Comparison of ENCODE assay signal across 8 mouse cellular contexts in the genomic region with DNA sequence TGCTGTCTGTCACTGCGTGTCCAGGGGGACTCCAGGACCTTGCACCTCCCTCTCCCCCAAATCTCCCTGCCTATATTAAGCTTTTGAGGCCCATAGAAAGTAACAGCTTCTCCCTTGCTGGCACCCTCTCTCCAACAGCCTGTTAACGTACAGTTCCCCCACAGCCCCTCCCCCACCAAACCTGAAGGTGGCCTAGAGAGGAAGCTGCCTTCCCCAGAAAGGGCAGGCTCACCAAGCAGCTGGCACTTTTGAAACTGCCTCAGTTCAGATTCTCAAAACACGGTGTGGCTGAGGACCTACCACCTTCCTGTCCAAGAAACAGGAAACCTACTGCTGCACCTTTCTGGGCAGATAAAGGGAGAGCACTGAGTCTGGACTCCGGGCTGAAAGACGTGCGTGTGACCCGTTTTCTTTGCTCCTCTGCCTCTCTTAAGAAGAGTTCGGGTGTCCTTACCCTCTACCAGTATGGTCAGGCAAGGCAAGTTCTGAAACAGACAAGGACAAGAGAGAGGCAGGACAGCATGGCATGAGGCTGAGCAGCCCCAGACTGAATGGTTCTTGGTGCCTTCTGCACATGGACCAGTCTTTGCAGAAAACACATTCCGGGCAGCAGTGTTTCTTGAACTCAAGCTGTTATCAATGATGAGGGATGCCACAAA. TPM values are rescaled to one million over a fixed set of nuclear protein-coding genes. Genes with fewer than 3 reads are reported as not detected.
DNase-seq lines count a peak whose midpoint lies in the region; ATAC-seq and TF ChIP-seq lines count a peak whose summit lies in the region.

No protein-coding gene starts in this region.

- H3K36me3 ChIP-seq in embryonic facial prominence, embryonic 10.5 days (replicated peaks): peaks cover 52% of the 10 kb centered on the region
- peaks cover 31% of the 10 kb centered on the region for H3K36me3 ChIP-seq in intestine, embryonic 14.5 days (ENCODE audit: control insufficient read depth, insufficient read depth, low read length)
- peaks cover 30% of the 10 kb centered on the region for H3K36me3 ChIP-seq in stomach, embryonic 14.5 days (ENCODE audit: control insufficient read depth, insufficient read depth, low read length)

- H3K4me1 ChIP-seq in embryonic facial prominence, embryonic 10.5 days: peaks cover 42% of the 10 kb centered on the region
- peaks cover 19% of the 10 kb centered on the region for H3K4me1 ChIP-seq in intestine, embryonic 14.5 days (replicated peaks; ENCODE audit: control insufficient read depth, insufficient read depth, low read length)
- H3K4me1 ChIP-seq in stomach, embryonic 14.5 days (ENCODE audit: control insufficient read depth, insufficient read depth, low read length): peaks cover 28% of the 10 kb centered on the region

- H3K4me2 ChIP-seq in intestine, embryonic 14.5 days (ENCODE audit: low read length): peak overlapping the region; percentile 88
- H3K4me2 ChIP-seq in stomach, embryonic 14.5 days (replicated peaks; ENCODE audit: low read depth, low read length): peak overlapping the region; percentile 90

- H3K9ac ChIP-seq in intestine, embryonic 14.5 days (ENCODE audit: low read length): peak overlapping the region; percentile 96
- peak overlapping the region; percentile 95; the same call in 1 of the 2 replicates for H3K9ac ChIP-seq in stomach, embryonic 14.5 days (replicated peaks; ENCODE audit: low read depth, low read length)

- no peak for ATAC-seq in intestine, embryonic 14.5 days (replicated peaks; ENCODE audit: low FRiP score, low TSS enrichment, low read depth)
- peak; percentile 44 for ATAC-seq in megakaryocyte progenitor cell, adult 5-6 weeks (replicated peaks; ENCODE audit: poor library complexity)
- ATAC-seq in stomach, embryonic 14.5 days (ENCODE audit: insufficient number of reproducible peaks, insufficient read depth, low FRiP score, low read depth): no peak; the same call in 1 of the 2 replicates

- 60% methylated on average over 9 of the region's 9 CpGs for WGBS in embryonic facial prominence, embryonic 10.5 days
- WGBS in intestine, embryonic 14.5 days: 59% methylated on average over 9 of the region's 9 CpGs
- 42% methylated on average over 9 of the region's 9 CpGs for WGBS in stomach, embryonic 14.5 days

- no peaks in the 10 kb centered on the region for H3K9me3 ChIP-seq in embryonic facial prominence, embryonic 10.5 days
- H3K9me3 ChIP-seq in intestine, embryonic 14.5 days (ENCODE audit: control insufficient read depth, low read length): no peaks in the 10 kb centered on the region
- no peaks in the 10 kb centered on the region for H3K9me3 ChIP-seq in stomach, embryonic 14.5 days (ENCODE audit: control insufficient read depth, low read depth, low read length)

- TF ChIP-seq CTCF in layer of hippocampus, adult 2 months (conservative IDR thresholded peaks at IDR 0.05): no peak

- peak overlapping the region; percentile 96 for H3K27ac ChIP-seq in layer of hippocampus, adult 2 months
- peak overlapping the region; percentile 99 for H3K27ac ChIP-seq in embryonic facial prominence, embryonic 10.5 days (replicated peaks)
- H3K27ac ChIP-seq in intestine, embryonic 14.5 days (ENCODE audit: low read depth): peak overlapping the region; percentile 95; the same call in 1 of the 2 replicates
- peak overlapping the region; percentile 21; the same call in 1 of the 2 replicates for H3K27ac ChIP-seq in stomach, embryonic 14.5 days (ENCODE audit: low read length)

- no peaks in the 10 kb centered on the region for H3K27me3 ChIP-seq in embryonic facial prominence, embryonic 10.5 days (replicated peaks; ENCODE audit: low read depth, poor library complexity, severe bottlenecking)
- H3K27me3 ChIP-seq in intestine, embryonic 14.5 days (replicated peaks; ENCODE audit: control insufficient read depth, insufficient read depth, low read length): no peaks in the 10 kb centered on the region
- H3K27me3 ChIP-seq in stomach, embryonic 14.5 days (ENCODE audit: control insufficient read depth, insufficient read depth, low read length): no peaks in the 10 kb centered on the region

- no peak for DNase-seq in layer of hippocampus, adult 2 months (ENCODE audit: low spot score in 2 of 2)
- no peak for DNase-seq in layer of hippocampus, adult 18-20 months (ENCODE audit: low spot score in 2 of 2)
- DNase-seq in embryonic facial prominence, embryonic 10.5 days (ENCODE audit: low spot score): peak; percentile 33
- no peak for DNase-seq in intestine, embryonic 14.5 days (ENCODE audit: low spot score)
- no peak for DNase-seq in frontal cortex, postnatal 14 days (ENCODE audit: low spot score in 2 of 2)
- DNase-seq in testis, postnatal 14 days (ENCODE audit: low spot score): no peak

- peak overlapping the region; percentile 95 for H3K4me3 ChIP-seq in layer of hippocampus, adult 2 months
- H3K4me3 ChIP-seq in embryonic facial prominence, embryonic 10.5 days: peak overlapping the region; percentile 99
- H3K4me3 ChIP-seq in intestine, embryonic 14.5 days (ENCODE audit: low read depth, low read length): peak overlapping the region; percentile 85
- H3K4me3 ChIP-seq in stomach, embryonic 14.5 days (ENCODE audit: low read depth, low read length): peak overlapping the region; percentile 95

RNA-seq across cellular contexts. Expression of a gene that starts 1.9 kb away (rescaled TPM):
- total RNA-seq in layer of hippocampus, adult 2 months (2021): 10 to 100 TPM; 71.5 to 73.3 TPM
- total RNA-seq in layer of hippocampus, adult 18-20 months (2021): 10 to 100 TPM; 75.0 to 76.0 TPM
- 102 and 110 TPM in 2 replicates for polyA plus RNA-seq in embryonic facial prominence, embryonic 10.5 days (2016; fragmentation: Nextera tagmentation; extraction: Ambion mirVana)
- polyA plus RNA-seq in intestine, embryonic 14.5 days (2014; fragmentation: Nextera tagmentation; extraction: Ambion mirVana): 108 and 113 TPM in 2 replicates
- total RNA-seq in megakaryocyte progenitor cell, adult 5-6 weeks (2015): 169 and 177 TPM in 2 replicates
- total RNA-seq in megakaryocyte progenitor cell, adult 5-6 weeks (2017): 126 and 128 TPM in 2 replicates
- polyA plus RNA-seq in stomach, embryonic 14.5 days (2014; fragmentation: Nextera tagmentation; extraction: Ambion mirVana): 120 and 122 TPM in 2 replicates

RNA-seq across cellular contexts. Expression of a gene that starts 15.7 kb away (rescaled TPM):
- total RNA-seq in layer of hippocampus, adult 2 months (2021): 10 to 100 TPM; 18.8 to 20.8 TPM
- total RNA-seq in layer of hippocampus, adult 18-20 months (2021): 10 to 100 TPM; 18.3 to 19.2 TPM
- 37.6 and 40.2 TPM in 2 replicates for polyA plus RNA-seq in embryonic facial prominence, embryonic 10.5 days (2016; fragmentation: Nextera tagmentation; extraction: Ambion mirVana)
- polyA plus RNA-seq in intestine, embryonic 14.5 days (2014; fragmentation: Nextera tagmentation; extraction: Ambion mirVana): 32.8 and 34.0 TPM in 2 replicates
- total RNA-seq in megakaryocyte progenitor cell, adult 5-6 weeks (2015): 8.7 and 12.3 TPM in 2 replicates
- 6.1 and 11.0 TPM in 2 replicates for total RNA-seq in megakaryocyte progenitor cell, adult 5-6 weeks (2017)
- 26.5 and 30.1 TPM in 2 replicates for polyA plus RNA-seq in stomach, embryonic 14.5 days (2014; fragmentation: Nextera tagmentation; extraction: Ambion mirVana)

RNA-seq across cellular contexts. Expression of a gene that starts 44.4 kb away (rescaled TPM):
- total RNA-seq in layer of hippocampus, adult 2 months (2021): 1 to 10 TPM in 1 of 2 experiments, under 1 TPM in 1; 0.42 to 2.0 TPM
- total RNA-seq in layer of hippocampus, adult 18-20 months (2021): under 1 TPM; 0.74 to 0.79 TPM
- polyA plus RNA-seq in embryonic facial prominence, embryonic 10.5 days (2016; fragmentation: Nextera tagmentation; extraction: Ambion mirVana): 0.40 and 0.60 TPM in 2 replicates
- polyA plus RNA-seq in intestine, embryonic 14.5 days (2014; fragmentation: Nextera tagmentation; extraction: Ambion mirVana): 9.6 and 12.9 TPM in 2 replicates
- 1.2 TPM in 1 of 2 replicates, not detected in the other for total RNA-seq in megakaryocyte progenitor cell, adult 5-6 weeks (2015)
- 0.10 and 0.87 TPM in 2 replicates for total RNA-seq in megakaryocyte progenitor cell, adult 5-6 weeks (2017)
- 21.9 and 22.3 TPM in 2 replicates for polyA plus RNA-seq in stomach, embryonic 14.5 days (2014; fragmentation: Nextera tagmentation; extraction: Ambion mirVana)

RNA-seq across cellular contexts. Expression of a gene that starts 48.3 kb away (rescaled TPM):
- total RNA-seq in layer of hippocampus, adult 2 months (2021): not detected
- total RNA-seq in layer of hippocampus, adult 18-20 months (2021): not detected
- polyA plus RNA-seq in embryonic facial prominence, embryonic 10.5 days (2016; fragmentation: Nextera tagmentation; extraction: Ambion mirVana): 0.70 TPM in 1 of 2 replicates, not detected in the other
- 1.4 and 2.3 TPM in 2 replicates for polyA plus RNA-seq in intestine, embryonic 14.5 days (2014; fragmentation: Nextera tagmentation; extraction: Ambion mirVana)
- not detected in 2 replicates for total RNA-seq in megakaryocyte progenitor cell, adult 5-6 weeks (2015)
- not detected in 2 replicates for total RNA-seq in megakaryocyte progenitor cell, adult 5-6 weeks (2017)
- 3.9 TPM in 1 of 2 replicates, not detected in the other for polyA plus RNA-seq in stomach, embryonic 14.5 days (2014; fragmentation: Nextera tagmentation; extraction: Ambion mirVana)

Comparison
In these comparisons a context has a peak if more than half of its experiments do, and no peak if none do; other contexts are left out.
1. H3K27ac ChIP-seq: peak in every context shown above with its lines; median percentile 99 in embryonic facial prominence, embryonic 10.5 days; 96 in layer of hippocampus, adult 2 months; 95 in intestine, embryonic 14.5 days; 21 in stomach, embryonic 14.5 days.